Mouse (Mus musculus): ENCODE results near the gene Tenm4.

The Tenm4 gene

DNA sequence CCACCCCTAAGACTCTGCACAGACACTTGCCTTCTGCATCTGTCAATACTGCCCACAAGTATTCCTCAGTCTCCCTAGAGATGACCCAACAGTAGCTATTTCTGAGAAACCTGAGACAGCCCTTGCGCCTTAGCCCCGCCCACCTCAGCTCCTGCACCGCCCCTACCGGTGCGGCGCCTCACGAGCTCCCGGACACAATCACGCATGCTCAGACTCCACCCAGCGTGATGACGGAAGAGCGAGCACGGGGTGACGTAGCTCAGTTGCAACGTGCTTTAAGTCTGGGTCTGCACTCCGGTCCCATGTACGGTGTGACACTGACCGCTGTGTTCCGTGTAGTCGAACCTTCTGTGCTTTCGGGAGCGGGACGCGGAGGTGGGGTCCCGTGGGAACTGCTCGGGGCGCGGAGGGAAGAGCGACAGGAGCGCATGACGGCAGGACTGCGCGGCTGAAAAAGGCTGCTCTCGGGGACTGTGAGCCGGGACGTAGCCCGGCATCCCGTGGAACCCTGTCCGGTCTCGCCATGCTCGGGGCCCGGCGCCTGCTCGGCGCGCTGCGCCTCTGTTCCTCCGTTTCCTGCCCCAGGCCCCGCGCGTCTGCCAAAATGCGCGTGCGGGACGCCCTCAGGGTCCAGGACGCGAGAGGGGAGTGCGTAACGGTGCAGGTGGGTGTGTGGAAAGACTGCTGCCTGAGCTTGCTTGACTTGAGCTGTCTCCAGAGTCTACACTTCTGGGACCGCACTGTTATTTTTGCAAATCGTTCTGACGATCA lies 780.4 kb downstream of the Tenm4 start, which contains the start of gene Nars2:
Gene Nars2, plus strand, starts transcription at position 225 of the 771 bp plus-strand sequence.
- in situ Hi-C loops (cut with MboI, MseI) = no loop called here

DNA sequence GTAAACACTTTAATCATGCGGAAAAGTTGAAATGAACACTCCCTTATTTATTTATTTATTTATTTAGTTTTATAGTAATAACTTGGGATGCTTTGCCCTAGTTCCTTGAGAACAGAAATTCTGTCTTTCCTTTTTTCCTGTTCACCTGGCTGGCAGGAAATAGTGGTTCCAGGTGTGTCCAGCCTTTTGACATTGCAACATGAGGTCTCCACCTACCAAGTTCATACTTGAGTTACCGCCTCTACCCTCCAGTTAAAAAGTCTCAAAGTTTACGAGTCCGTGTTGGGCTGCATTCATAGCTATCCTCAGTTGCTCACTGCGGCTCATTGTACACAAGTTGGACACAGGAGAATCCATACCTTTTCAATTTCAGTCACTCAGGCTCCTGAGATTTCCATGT lies 781.0 kb downstream of the Tenm4 start:
- in situ Hi-C loops (cut with MboI, MseI) = no loop called here

DNA sequence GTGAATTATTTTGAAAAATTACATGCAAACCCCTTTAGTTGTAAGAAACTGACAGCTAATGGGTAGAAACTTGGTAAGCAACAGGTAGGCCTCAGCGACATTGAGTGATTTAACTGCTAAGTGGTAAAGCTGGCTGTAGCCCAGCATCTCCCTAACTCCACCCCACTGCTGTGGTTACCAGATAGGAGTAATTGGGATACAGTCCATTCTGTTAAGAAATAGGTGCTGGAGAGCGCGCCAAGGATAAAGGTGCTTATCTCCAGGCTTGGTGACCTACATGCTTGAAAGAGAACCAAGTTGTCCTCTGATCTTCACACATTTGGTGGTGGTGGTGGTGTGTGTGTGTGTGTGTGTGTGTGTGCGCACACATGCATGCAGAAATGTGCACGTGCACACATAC lies 788.1 kb downstream of the Tenm4 start:
- in situ Hi-C loops (cut with MboI, MseI) = no loop called here

Data from T-helper 2 cell (primary cell).